Mouse (Mus musculus): ENCODE data around the gene Usp21. TPM values are rescaled to one million over a fixed set of nuclear protein-coding genes. Genes with fewer than 3 reads are reported as not detected.

Gene Usp21
- polyA plus RNA-seq, 1 experiment = not detected

- 91% methylated on average over 10 of the region's 10 CpGs for WGBS
- Histone ChIP-seq H3K4me1 (ENCODE audit: control insufficient read depth, insufficient read depth, low read length) (peaks cover 14% of the 10 kb centered on the region), H3K4me3 (ENCODE audit: insufficient read depth, low read depth, low read length) (no peak overlapping the region), H3K27ac (ENCODE audit: insufficient read depth, low read depth, low read length) (no peak overlapping the region)
- no peak for TF ChIP-seq CTCF (IDR thresholded peaks at IDR 0.05; ENCODE audit: insufficient read depth, low read depth, low read length)
- TF ChIP-seq POLR2A (IDR thresholded peaks at IDR 0.05; ENCODE audit: insufficient read depth, low read depth, low read length) = no peak
Measured at GRCm38 (mm10) chr1:171240911-171241310, 46.9 kb downstream of the Usp21 start.

- H3K4me3 ChIP-seq (ENCODE audit: insufficient read depth, low read depth, low read length) = no peak overlapping the region
- no peak overlapping the region for H3K27ac ChIP-seq (ENCODE audit: insufficient read depth, low read depth, low read length)
- 58% methylated on average over 15 of the region's 15 CpGs for WGBS
- TF ChIP-seq CTCF (IDR thresholded peaks at IDR 0.05; ENCODE audit: insufficient read depth, low read depth, low read length) = no peak
- H3K4me1 ChIP-seq (ENCODE audit: control insufficient read depth, insufficient read depth, low read length) = peaks cover 11% of the 10 kb centered on the region
Measured at GRCm38 (mm10) chr1:171239992-171240744, 47.6 kb downstream of the Usp21 start.

DNA sequence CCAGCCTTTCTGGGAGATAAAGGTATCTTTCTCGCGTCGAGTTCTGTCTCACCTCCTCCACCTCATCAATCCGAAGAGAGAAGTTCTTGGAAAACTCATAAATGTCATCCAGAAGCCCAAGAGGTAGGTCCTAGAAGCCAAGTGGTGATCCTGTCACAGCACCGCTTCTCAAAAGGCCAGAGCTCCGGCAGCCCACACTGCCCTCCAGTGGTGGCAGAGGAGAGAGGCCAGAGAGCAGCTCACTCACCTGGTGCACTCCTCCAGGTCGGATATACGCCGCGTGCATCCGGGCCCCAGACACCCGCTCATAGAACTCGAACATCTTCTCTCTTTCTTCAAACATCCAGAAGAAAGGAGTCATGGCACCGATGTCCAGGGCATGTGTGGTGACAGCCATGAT is 49.3 kb downstream of the Usp21 start:
- Histone ChIP-seq H3K4me1 (ENCODE audit: control insufficient read depth, insufficient read depth, low read length) (peaks cover 8% of the 10 kb centered on the region), H3K27ac (ENCODE audit: insufficient read depth, low read depth, low read length) (no peak overlapping the region), H3K4me3 (ENCODE audit: insufficient read depth, low read depth, low read length) (no peak overlapping the region)
- TF ChIP-seq POLR2A (IDR thresholded peaks at IDR 0.05; ENCODE audit: insufficient read depth, low read depth, low read length) (no peak), CTCF (IDR thresholded peaks at IDR 0.05; ENCODE audit: insufficient read depth, low read depth, low read length) (peak; percentile 56)
- 70% methylated on average over 14 of the region's 14 CpGs for WGBS

GRCm38 (mm10) chr1:171237438-171237837 is 50.4 kb downstream of the Usp21 start:
- TF ChIP-seq CTCF (IDR thresholded peaks at IDR 0.05; ENCODE audit: insufficient read depth, low read depth, low read length) (no peak), POLR2A (IDR thresholded peaks at IDR 0.05; ENCODE audit: insufficient read depth, low read depth, low read length) (no peak)
- Histone ChIP-seq H3K27ac (ENCODE audit: insufficient read depth, low read depth, low read length) (no peak overlapping the region), H3K4me3 (ENCODE audit: insufficient read depth, low read depth, low read length) (no peak overlapping the region), H3K4me1 (ENCODE audit: control insufficient read depth, insufficient read depth, low read length) (peaks cover 8% of the 10 kb centered on the region)
- WGBS = 93% methylated on average over 6 of the region's 6 CpGs

GRCm38 (mm10) chr1:171235791-171236190 is 52.0 kb downstream of the Usp21 start:
- WGBS = 71% methylated on average over 4 of the region's 4 CpGs
- TF ChIP-seq CTCF (IDR thresholded peaks at IDR 0.05; ENCODE audit: insufficient read depth, low read depth, low read length) (no peak), POLR2A (IDR thresholded peaks at IDR 0.05; ENCODE audit: insufficient read depth, low read depth, low read length) (no peak)
- H3K4me1 ChIP-seq (ENCODE audit: control insufficient read depth, insufficient read depth, low read length) = peaks cover 4% of the 10 kb centered on the region
- H3K27ac ChIP-seq (ENCODE audit: insufficient read depth, low read depth, low read length) = no peak overlapping the region
- H3K4me3 ChIP-seq (ENCODE audit: insufficient read depth, low read depth, low read length) = no peak overlapping the region

DNA sequence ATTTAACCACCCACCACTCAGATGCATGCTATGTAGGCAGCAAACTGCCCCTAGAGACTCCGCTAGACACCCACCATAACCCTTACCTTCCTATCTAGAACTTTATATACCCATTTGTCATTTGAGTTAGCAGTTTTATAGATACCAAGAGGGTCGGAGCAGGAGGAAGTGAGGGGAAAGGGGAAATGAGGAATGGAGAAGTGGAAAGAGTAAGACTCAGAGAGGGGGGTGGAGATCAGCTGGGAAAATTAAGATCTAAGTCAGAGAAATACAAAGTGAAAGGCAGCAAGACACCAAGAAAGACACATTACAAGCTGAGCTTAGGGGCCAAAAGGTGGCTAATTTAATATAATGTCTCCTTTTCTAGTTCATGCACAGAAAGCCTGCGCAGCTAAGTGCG is 53.3 kb downstream of the Usp21 start:
- 91% methylated on average over 4 of the region's 4 CpGs for WGBS
- Histone ChIP-seq H3K4me1 (ENCODE audit: control insufficient read depth, insufficient read depth, low read length) (no peaks in the 10 kb centered on the region), H3K4me3 (ENCODE audit: insufficient read depth, low read depth, low read length) (no peak overlapping the region), H3K27ac (ENCODE audit: insufficient read depth, low read depth, low read length) (no peak overlapping the region)
- TF ChIP-seq POLR2A (IDR thresholded peaks at IDR 0.05; ENCODE audit: insufficient read depth, low read depth, low read length) (no peak), CTCF (IDR thresholded peaks at IDR 0.05; ENCODE audit: insufficient read depth, low read depth, low read length) (no peak)

DNA sequence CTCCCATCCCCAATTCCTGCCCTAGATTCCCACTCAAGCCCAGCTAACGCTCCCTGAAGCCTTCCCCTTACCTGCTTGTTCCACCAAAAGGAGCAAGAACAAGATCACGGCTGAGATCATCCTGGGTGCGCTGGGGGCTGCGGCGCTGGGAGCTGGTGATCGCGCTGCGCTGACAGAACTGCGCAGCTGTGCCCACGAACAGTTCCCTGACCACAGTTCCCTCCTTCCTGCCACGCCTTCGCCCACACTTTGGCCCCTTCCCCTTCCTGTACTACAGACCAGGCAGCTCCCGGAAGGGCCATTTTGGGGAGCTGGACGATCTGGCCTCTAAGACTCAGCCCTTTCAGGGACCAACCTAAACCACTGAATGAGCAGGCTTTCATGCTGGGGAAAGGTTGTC is 53.7 kb downstream of the Usp21 start, which contains the start of gene Fcer1g:
Fcer1g (minus strand) TSS at position 240 of the 400 bp plus-strand sequence.
- WGBS = 88% methylated on average over 14 of the region's 14 CpGs
- H3K4me1 ChIP-seq (ENCODE audit: control insufficient read depth, insufficient read depth, low read length) = no peaks in the 10 kb centered on the region
- no peak within 1 kb of the TSS for H3K27ac ChIP-seq (ENCODE audit: insufficient read depth, low read depth, low read length)
- no peak for TF ChIP-seq POLR2A (IDR thresholded peaks at IDR 0.05; ENCODE audit: insufficient read depth, low read depth, low read length)
- no peak for TF ChIP-seq CTCF (IDR thresholded peaks at IDR 0.05; ENCODE audit: insufficient read depth, low read depth, low read length)
- no peak within 1 kb of the TSS for H3K4me3 ChIP-seq (ENCODE audit: insufficient read depth, low read depth, low read length)

- Histone ChIP-seq H3K4me3 (ENCODE audit: insufficient read depth, low read depth, low read length) (no peak overlapping the region), H3K27ac (ENCODE audit: insufficient read depth, low read depth, low read length) (no peak overlapping the region), H3K4me1 (ENCODE audit: control insufficient read depth, insufficient read depth, low read length) (no peaks in the 10 kb centered on the region)
- TF ChIP-seq POLR2A (IDR thresholded peaks at IDR 0.05; ENCODE audit: insufficient read depth, low read depth, low read length) (no peak), CTCF (IDR thresholded peaks at IDR 0.05; ENCODE audit: insufficient read depth, low read depth, low read length) (no peak)
- 80% methylated on average over 12 of the region's 12 CpGs for WGBS
Measured at GRCm38 (mm10) chr1:171232800-171233730, 54.7 kb downstream of the Usp21 start.

GRCm38 (mm10) chr1:171232348-171232747 is 55.4 kb downstream of the Usp21 start:
- no peaks in the 10 kb centered on the region for H3K4me1 ChIP-seq (ENCODE audit: control insufficient read depth, insufficient read depth, low read length)
- no peak overlapping the region for H3K4me3 ChIP-seq (ENCODE audit: insufficient read depth, low read depth, low read length)
- no peak for TF ChIP-seq CTCF (IDR thresholded peaks at IDR 0.05; ENCODE audit: insufficient read depth, low read depth, low read length)
- TF ChIP-seq POLR2A (IDR thresholded peaks at IDR 0.05; ENCODE audit: insufficient read depth, low read depth, low read length) = no peak
- 80% methylated on average over 5 of the region's 5 CpGs for WGBS
- no peak overlapping the region for H3K27ac ChIP-seq (ENCODE audit: insufficient read depth, low read depth, low read length)

Other genes starting within 250 kb of the Usp21 start
- gene Fcgr3, start 223.1 kb downstream of the Usp21 start, polyA plus RNA-seq (2012; ENCODE audit: insufficient read depth, insufficient read length, low replicate concordance, missing spikeins) = not detected in 2 replicates
- gene Cfap126, start 174.1 kb downstream of the Usp21 start, polyA plus RNA-seq (2012; ENCODE audit: insufficient read depth, insufficient read length, low replicate concordance, missing spikeins) = not detected in 2 replicates
- not detected in 2 replicates for gene Sdhc, start 137.4 kb downstream of the Usp21 start, polyA plus RNA-seq (2012; ENCODE audit: insufficient read depth, insufficient read length, low replicate concordance, missing spikeins)
- not detected in 2 replicates for gene Mpz, start 137.3 kb downstream of the Usp21 start, polyA plus RNA-seq (2012; ENCODE audit: insufficient read depth, insufficient read length, low replicate concordance, missing spikeins)
- gene Pcp4l1, start 91.7 kb downstream of the Usp21 start, polyA plus RNA-seq (2012; ENCODE audit: insufficient read depth, insufficient read length, low replicate concordance, missing spikeins) = 326 and 491 TPM in 2 replicates
- gene Nr1i3, start 74.0 kb downstream of the Usp21 start, polyA plus RNA-seq (2012; ENCODE audit: insufficient read depth, insufficient read length, low replicate concordance, missing spikeins) = not detected in 2 replicates
- not detected in 2 replicates for gene Tomm40l, start 65.5 kb downstream of the Usp21 start, polyA plus RNA-seq (2012; ENCODE audit: insufficient read depth, insufficient read length, low replicate concordance, missing spikeins)
- not detected in 2 replicates for gene Apoa2, start 62.9 kb downstream of the Usp21 start, polyA plus RNA-seq (2012; ENCODE audit: insufficient read depth, insufficient read length, low replicate concordance, missing spikeins)
- gene Fcer1g, start 53.6 kb downstream of the Usp21 start, polyA plus RNA-seq (2012; ENCODE audit: insufficient read depth, insufficient read length, low replicate concordance, missing spikeins) = not detected in 2 replicates
- not detected in 2 replicates for gene Adamts4, start 37.6 kb downstream of the Usp21 start, polyA plus RNA-seq (2012; ENCODE audit: insufficient read depth, insufficient read length, low replicate concordance, missing spikeins)
- gene Ndufs2, start 36.6 kb downstream of the Usp21 start, polyA plus RNA-seq (2012; ENCODE audit: insufficient read depth, insufficient read length, low replicate concordance, missing spikeins) = 704 TPM in 1 of 2 replicates, not detected in the other
- gene B4galt3, start 17.7 kb downstream of the Usp21 start, polyA plus RNA-seq (2012; ENCODE audit: insufficient read depth, insufficient read length, low replicate concordance, missing spikeins) = not detected in 2 replicates
- not detected in 2 replicates for gene Ppox, start 6.8 kb downstream of the Usp21 start, polyA plus RNA-seq (2012; ENCODE audit: insufficient read depth, insufficient read length, low replicate concordance, missing spikeins)
- not detected in 2 replicates for gene Ufc1, start 7.0 kb upstream of the Usp21 start, polyA plus RNA-seq (2012; ENCODE audit: insufficient read depth, insufficient read length, low replicate concordance, missing spikeins)
- not detected in 2 replicates for gene Dedd, start 41.2 kb upstream of the Usp21 start, polyA plus RNA-seq (2012; ENCODE audit: insufficient read depth, insufficient read length, low replicate concordance, missing spikeins)
- not detected in 2 replicates for gene Nit1, start 57.7 kb upstream of the Usp21 start, polyA plus RNA-seq (2012; ENCODE audit: insufficient read depth, insufficient read length, low replicate concordance, missing spikeins)
- not detected in 2 replicates for gene Pfdn2, start 57.7 kb upstream of the Usp21 start, polyA plus RNA-seq (2012; ENCODE audit: insufficient read depth, insufficient read length, low replicate concordance, missing spikeins)
- not detected in 2 replicates for gene Klhdc9, start 72.8 kb upstream of the Usp21 start, polyA plus RNA-seq (2012; ENCODE audit: insufficient read depth, insufficient read length, low replicate concordance, missing spikeins)
- not detected in 2 replicates for gene Nectin4, start 82.1 kb upstream of the Usp21 start, polyA plus RNA-seq (2012; ENCODE audit: insufficient read depth, insufficient read length, low replicate concordance, missing spikeins)
- gene Arhgap30, start 101.0 kb upstream of the Usp21 start, polyA plus RNA-seq (2012; ENCODE audit: insufficient read depth, insufficient read length, low replicate concordance, missing spikeins) = 90.1 and 98.6 TPM in 2 replicates
- gene Usf1, start 123.3 kb upstream of the Usp21 start, polyA plus RNA-seq (2012; ENCODE audit: insufficient read depth, insufficient read length, low replicate concordance, missing spikeins) = not detected in 2 replicates
- gene Tstd1, start 130.9 kb upstream of the Usp21 start, polyA plus RNA-seq (2012; ENCODE audit: insufficient read depth, insufficient read length, low replicate concordance, missing spikeins) = not detected in 2 replicates
- gene F11r, start 149.5 kb upstream of the Usp21 start, polyA plus RNA-seq (2012; ENCODE audit: insufficient read depth, insufficient read length, low replicate concordance, missing spikeins) = not detected in 2 replicates
- not detected in 2 replicates for gene Alyref2, start 215.5 kb upstream of the Usp21 start, polyA plus RNA-seq (2012; ENCODE audit: insufficient read depth, insufficient read length, low replicate concordance, missing spikeins)
- gene Itln1, start 247.3 kb upstream of the Usp21 start, polyA plus RNA-seq (2012; ENCODE audit: insufficient read depth, insufficient read length, low replicate concordance, missing spikeins) = not detected in 2 replicates

Measured in olfactory bulb, adult 2 months (tissue).